Mouse (Mus musculus) bone marrow macrophage, adult 2 months (primary cell): ENCODE results near the gene Optc. TPM values are rescaled to one million over a fixed set of nuclear protein-coding genes. Genes with fewer than 3 reads are reported as not detected.
A peak's percentile ranks its signal among the peaks of the same experiment; 100 is the strongest.

ENCODE experiments used
- H3K27ac ChIP-seq: 2 replicates; pipeline ENCODE4 v1.5.1; 2012; ENCODE audit warnings: low read depth, low read length; ENCODE audit not compliant: insufficient read depth
- H3K4me1 ChIP-seq: 2 replicates; pipeline ENCODE4 v1.6.1; 2012; ENCODE audit warnings: low read length; ENCODE audit not compliant: control insufficient read depth, insufficient read depth
- H3K4me3 ChIP-seq: 2 replicates; pipeline ENCODE4 v1.5.1; 2012; ENCODE audit warnings: mild to moderate bottlenecking, low read length, moderate library complexity; ENCODE audit not compliant: insufficient read depth
- CTCF ChIP-seq: IDR thresholded peaks from 2 replicates; pipeline ENCODE4 v1.5.1; 2012; ENCODE audit warnings: low read depth, mild to moderate bottlenecking, low read length, moderate library complexity
- POLR2A ChIP-seq: IDR thresholded peaks from 2 replicates; pipeline ENCODE4 v1.6.1; 2012; ENCODE audit warnings: mild to moderate bottlenecking, low read depth, low read length, borderline replicate concordance
- polyA plus RNA-seq: library from polyadenylated mRNA; stranded (reverse); fragments of >200 nt; gene quantifications from 2 replicates; pipeline ENCODE4 v1.2.4, GENCODE M21; 2012; ENCODE audit not compliant: missing spikeins, insufficient read depth, insufficient read length

Gene Optc
- polyA plus RNA-seq = not detected in 2 replicates

GRCm38 (mm10) chr1:133907949-133908658, at the start of gene Optc:
TSS of gene Optc (minus strand) at chr1:133907999.
- Histone ChIP-seq H3K27ac (no peak within 1 kb of the TSS), H3K4me3 (peak within 1 kb of the TSS; percentile 25; the same call in 1 of the 2 replicates), H3K4me1 (peaks cover 4% of the 10 kb centered on the region; the same call in 1 of the 2 replicates)
- no peak for TF ChIP-seq CTCF
- no peak for TF ChIP-seq POLR2A

GRCm38 (mm10) chr1:133954009-133954408, 46.2 kb upstream of the Optc start:
- no peak for TF ChIP-seq CTCF
- no peak for TF ChIP-seq POLR2A
- Histone ChIP-seq H3K4me1 (no peaks in the 10 kb centered on the region), H3K4me3 (no peak overlapping the region), H3K27ac (no peak overlapping the region)

DNA sequence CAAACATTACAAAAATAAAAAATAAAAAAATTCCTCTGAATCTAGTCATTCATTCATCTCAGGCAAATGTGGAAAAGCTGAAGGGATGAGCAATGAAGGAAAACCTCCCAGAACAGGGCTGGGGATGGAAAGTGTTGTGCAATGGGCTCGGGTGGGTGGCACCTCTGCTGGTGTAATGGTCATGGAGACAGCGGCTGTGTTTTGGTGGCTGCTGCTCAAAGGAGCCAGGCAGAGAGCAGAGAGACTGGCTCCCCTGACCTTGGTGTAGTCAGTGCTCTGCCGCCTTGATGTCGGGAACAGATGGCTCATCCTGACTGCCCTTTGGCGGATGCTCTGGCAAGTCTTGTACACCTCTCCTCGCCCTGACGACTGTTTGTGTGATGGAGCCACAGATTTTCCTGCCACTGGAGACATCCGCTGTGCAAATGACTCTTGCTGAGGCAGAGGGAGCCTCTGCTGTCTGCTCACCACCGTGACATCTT, 45.5 kb upstream of the Optc start:
- TF ChIP-seq CTCF (no peak), POLR2A (no peak)
- H3K4me3 ChIP-seq = no peak overlapping the region

DNA sequence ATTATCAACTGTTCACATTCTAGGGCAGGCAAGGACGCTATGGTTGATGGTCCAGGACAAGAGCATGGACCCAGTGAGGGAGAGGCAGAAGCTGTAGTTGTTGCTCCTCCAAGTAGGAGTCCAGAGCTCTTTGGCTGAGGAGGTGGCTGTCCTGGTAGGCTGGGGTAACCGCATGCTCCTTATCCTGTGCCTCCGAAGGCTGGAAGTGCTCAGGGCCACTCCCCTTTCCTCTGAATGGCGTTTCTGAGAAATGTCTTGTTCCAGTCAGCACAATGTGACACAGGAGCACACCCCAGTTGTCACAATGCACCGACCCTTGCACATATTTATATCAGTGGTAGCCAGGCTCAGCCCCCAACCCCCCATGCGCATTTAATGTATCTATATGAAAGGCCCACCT, 43.8 kb upstream of the Optc start:
- no peaks in the 10 kb centered on the region for H3K4me1 ChIP-seq
- TF ChIP-seq CTCF (no peak), POLR2A (no peak)
- no peak overlapping the region for H3K27ac ChIP-seq
- H3K4me3 ChIP-seq = no peak overlapping the region

More for the DNA sequence above, 45.5 kb upstream of the Optc start:
- H3K27ac ChIP-seq = no peak overlapping the region
- no peaks in the 10 kb centered on the region for H3K4me1 ChIP-seq

GRCm38 (mm10) chr1:133950061-133950782, 42.4 kb upstream of the Optc start:
- no peaks in the 10 kb centered on the region for H3K4me1 ChIP-seq
- H3K4me3 ChIP-seq = no peak overlapping the region
- H3K27ac ChIP-seq = no peak overlapping the region
- TF ChIP-seq POLR2A (no peak), CTCF (no peak)

- TF ChIP-seq CTCF = no peak
- no peak for TF ChIP-seq POLR2A
- no peak overlapping the region for H3K27ac ChIP-seq
- H3K4me3 ChIP-seq = no peak overlapping the region
- H3K4me1 ChIP-seq = no peaks in the 10 kb centered on the region
These were observed 37.3 kb upstream of the Optc start for GRCm38 (mm10) chr1:133945106-133945505.

- H3K4me3 ChIP-seq = no peak overlapping the region
- no peaks in the 10 kb centered on the region for H3K4me1 ChIP-seq
- TF ChIP-seq CTCF = no peak
- TF ChIP-seq POLR2A = no peak
- no peak overlapping the region for H3K27ac ChIP-seq
These were observed 34.1 kb upstream of the Optc start for GRCm38 (mm10) chr1:133941904-133942303.

DNA sequence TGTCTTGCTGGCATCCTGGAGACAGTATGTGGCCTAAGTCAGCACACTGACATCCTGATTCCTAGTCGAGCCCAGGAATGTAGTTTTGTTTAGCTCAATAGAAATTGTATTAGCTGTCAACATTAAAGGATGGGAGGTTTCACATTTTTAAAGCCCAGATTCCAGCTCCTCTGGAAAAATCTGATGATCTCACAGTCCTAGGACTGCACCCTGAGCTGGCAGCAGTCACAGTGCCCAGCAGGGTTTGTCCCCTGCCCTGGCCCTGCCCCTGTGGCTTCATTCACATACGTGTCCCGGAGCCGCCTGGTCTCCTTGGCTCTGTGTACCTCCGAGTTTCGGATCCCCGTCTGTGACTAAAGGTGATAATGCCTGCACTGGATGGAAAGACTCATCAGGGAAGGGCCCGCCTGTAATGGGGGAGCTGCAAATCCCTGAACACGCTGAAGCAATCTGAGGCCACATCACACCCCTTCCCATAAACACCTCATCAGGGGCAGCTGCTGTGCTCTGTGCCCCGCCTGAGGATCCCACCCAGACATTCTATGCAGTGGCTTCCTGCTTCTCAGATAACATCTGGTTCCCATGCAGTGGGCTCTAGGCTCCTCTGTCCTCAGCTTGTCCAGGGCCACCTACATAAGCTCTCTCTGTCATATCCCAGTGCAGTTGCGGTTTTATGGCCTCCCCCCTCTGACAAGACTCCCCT, 33.5 kb upstream of the Optc start:
- Histone ChIP-seq H3K27ac (no peak overlapping the region), H3K4me1 (no peaks in the 10 kb centered on the region), H3K4me3 (no peak overlapping the region)
- no peak for TF ChIP-seq POLR2A
- TF ChIP-seq CTCF = no peak

- no peak overlapping the region for H3K27ac ChIP-seq
- TF ChIP-seq POLR2A = no peak
- TF ChIP-seq CTCF = no peak
- H3K4me1 ChIP-seq = no peaks in the 10 kb centered on the region
- no peak overlapping the region for H3K4me3 ChIP-seq
These were observed 32.8 kb upstream of the Optc start for GRCm38 (mm10) chr1:133940481-133941092.
